Mouse (Mus musculus) megakaryocyte, embryonic 14.5 days (primary cell): ENCODE measurements at regions not wholly inside any gene's neighbourhood (a gene's known extent, or its start where the extent isn't known, plus 50 kb on each side); places are given as distances from the start of the nearest gene placed in this dataset.

Experiments
- H3K27me3 ChIP-seq: replicated peaks from 2 replicates; pipeline ENCODE3; 2012; ENCODE audit warnings: inconsistent platforms
- H3K36me3 ChIP-seq: replicated peaks from 2 replicates; pipeline ENCODE3; 2012; ENCODE audit warnings: low read length, inconsistent platforms, mixed read lengths
- H3K4me1 ChIP-seq: 2 replicates; pipeline ENCODE4 v1.6.1; 2012; ENCODE audit warnings: inconsistent platforms
- H3K4me3 ChIP-seq: replicated peaks from 2 replicates; pipeline ENCODE3; 2012; ENCODE audit warnings: moderate library complexity, mild to moderate bottlenecking, inconsistent platforms
- H3K9me3 ChIP-seq: 2 replicates; pipeline ENCODE4 v1.6.1; 2012; ENCODE audit warnings: inconsistent platforms
- FLI1 ChIP-seq: IDR thresholded peaks from 2 replicates; pipeline ENCODE4 v1.6.1; 2012; ENCODE audit warnings: low read length, inconsistent platforms, mixed read lengths
- GATA1 ChIP-seq: IDR thresholded peaks from 3 replicates; pipeline ENCODE4 v1.6.1; 2012; ENCODE audit warnings: mixed read lengths, low read length, inconsistent platforms, borderline replicate concordance

DNA sequence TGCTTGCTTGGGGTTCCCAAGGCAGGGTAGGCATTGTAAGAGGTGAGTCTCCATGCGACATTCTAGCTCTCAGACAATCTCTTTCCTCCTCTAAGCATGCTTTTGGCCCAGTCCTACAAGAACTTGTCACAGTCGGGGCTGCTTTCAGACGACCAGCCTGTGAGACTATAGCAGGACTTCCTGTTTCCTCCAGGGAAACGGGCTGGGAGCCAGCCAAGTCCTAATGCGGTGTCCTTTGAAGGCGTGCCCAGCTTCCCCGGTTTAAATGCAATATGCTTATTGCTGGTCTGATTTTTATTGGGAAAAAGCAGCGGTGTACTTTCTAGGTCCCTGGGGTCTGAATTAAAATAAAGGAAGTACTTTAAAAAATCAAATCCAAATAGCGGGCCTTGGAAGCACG, 299.4 kb upstream of the 4930535I16Rik start:
- TF ChIP-seq GATA1 = no peak
- TF ChIP-seq FLI1 = no peak
- peaks cover 17% of the 10 kb centered on the region for H3K27me3 ChIP-seq

DNA sequence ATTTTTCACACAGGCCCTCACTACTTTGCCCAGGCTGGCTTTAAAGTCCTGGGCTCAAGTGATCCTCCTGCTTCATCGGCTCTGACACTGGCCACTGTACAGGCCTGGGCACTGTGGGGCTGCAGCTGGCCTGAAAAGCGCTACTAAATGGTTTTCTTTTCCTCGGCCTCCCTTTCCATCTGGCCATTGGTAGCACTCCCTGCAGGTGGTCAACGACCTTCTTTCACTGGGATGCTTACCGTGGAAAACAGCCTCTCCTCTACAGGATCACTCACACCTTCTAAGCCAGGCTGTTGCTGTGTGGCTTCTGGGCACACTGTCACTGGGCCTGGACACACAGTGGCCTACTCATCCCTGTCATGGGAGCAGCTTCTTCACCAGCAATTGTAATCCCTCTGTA, 298.5 kb upstream of the 4930535I16Rik start:
- TF ChIP-seq FLI1 (no peak), GATA1 (no peak)
- Histone ChIP-seq H3K4me3 (no peak overlapping the region), H3K4me1 (peaks cover 12% of the 10 kb centered on the region; the same call in 1 of the 2 replicates), H3K27me3 (peaks cover 17% of the 10 kb centered on the region), H3K36me3 (no peaks in the 10 kb centered on the region), H3K9me3 (no peaks in the 10 kb centered on the region)

More for the DNA sequence above, 299.4 kb upstream of the 4930535I16Rik start:
- Histone ChIP-seq H3K4me3 (no peak overlapping the region), H3K9me3 (no peaks in the 10 kb centered on the region), H3K36me3 (no peaks in the 10 kb centered on the region), H3K4me1 (peaks cover 12% of the 10 kb centered on the region; the same call in 1 of the 2 replicates)

DNA sequence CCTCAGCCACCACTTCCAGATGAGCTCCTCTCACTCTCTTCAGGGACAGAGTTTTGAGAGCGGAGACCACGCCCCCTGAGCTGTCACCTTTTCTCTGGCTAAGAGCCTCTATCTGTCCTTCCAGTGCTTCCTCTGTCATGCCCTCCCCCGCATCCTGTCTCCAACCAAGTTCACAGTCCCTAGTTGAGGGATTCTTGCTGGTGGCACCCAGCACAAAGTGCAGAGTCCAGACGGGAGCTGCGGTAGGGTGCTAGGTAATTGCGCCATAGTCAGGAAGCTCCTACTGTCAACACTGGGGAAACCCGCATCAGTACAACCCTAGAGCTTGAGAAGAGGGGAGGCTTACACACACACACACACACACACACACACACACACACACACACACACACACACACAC, 297.3 kb upstream of the 4930535I16Rik start:
- Histone ChIP-seq H3K4me1 (peaks cover 12% of the 10 kb centered on the region; the same call in 1 of the 2 replicates), H3K9me3 (no peaks in the 10 kb centered on the region), H3K4me3 (no peak overlapping the region), H3K36me3 (no peaks in the 10 kb centered on the region), H3K27me3 (peaks cover 14% of the 10 kb centered on the region)
- TF ChIP-seq GATA1 = no peak

DNA sequence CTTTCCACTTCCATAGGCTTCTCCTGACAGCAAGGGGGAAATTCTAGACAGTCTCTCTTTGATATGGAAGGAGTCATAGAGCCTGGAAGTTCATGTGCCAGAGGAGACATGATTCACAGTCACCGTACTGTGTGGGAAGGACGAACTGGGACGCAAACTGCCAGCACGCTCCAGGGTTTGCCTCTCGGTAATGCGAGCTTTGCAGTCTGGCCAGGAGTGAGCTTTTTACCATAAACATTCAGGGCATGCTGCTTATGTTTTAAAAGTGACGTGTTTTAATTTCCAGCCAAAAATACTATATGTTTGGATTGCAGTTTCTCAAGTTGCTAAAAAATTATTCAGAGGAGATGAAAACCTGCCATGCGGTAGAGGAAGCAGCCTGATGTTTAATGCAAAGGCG, 292.3 kb upstream of the 4930535I16Rik start:
- peaks cover 2% of the 10 kb centered on the region; the same call in 1 of the 2 replicates for H3K9me3 ChIP-seq
- H3K4me1 ChIP-seq = peaks cover 8% of the 10 kb centered on the region; the same call in 1 of the 2 replicates
- no peaks in the 10 kb centered on the region for H3K36me3 ChIP-seq
- no peak for TF ChIP-seq GATA1
- no peak for TF ChIP-seq FLI1
- peaks cover 2% of the 10 kb centered on the region for H3K27me3 ChIP-seq
- H3K4me3 ChIP-seq = no peak overlapping the region

DNA sequence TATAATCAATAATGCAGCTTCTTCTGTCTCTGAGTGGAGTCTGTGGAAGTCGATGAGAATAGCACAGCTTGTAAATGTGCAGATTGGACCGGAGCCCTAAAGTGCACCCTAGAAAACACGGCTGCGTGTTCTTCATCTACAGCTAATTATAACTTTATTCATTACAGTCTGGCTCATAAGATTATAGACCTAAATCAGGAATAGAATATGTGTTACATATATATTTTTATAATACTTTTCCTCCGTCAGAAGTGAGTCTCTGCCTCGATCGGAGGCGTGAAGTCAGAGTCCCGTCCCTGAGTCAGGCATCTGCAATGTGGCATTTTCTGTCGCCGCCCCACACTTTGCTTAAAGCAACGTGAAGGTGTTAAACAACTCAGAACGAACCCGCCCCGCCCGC, 288.7 kb upstream of the 4930535I16Rik start:
- Histone ChIP-seq H3K4me3 (no peak overlapping the region), H3K4me1 (no peaks in the 10 kb centered on the region), H3K36me3 (no peaks in the 10 kb centered on the region), H3K27me3 (no peaks in the 10 kb centered on the region), H3K9me3 (peaks cover 17% of the 10 kb centered on the region)
- no peak for TF ChIP-seq FLI1
- no peak for TF ChIP-seq GATA1

DNA sequence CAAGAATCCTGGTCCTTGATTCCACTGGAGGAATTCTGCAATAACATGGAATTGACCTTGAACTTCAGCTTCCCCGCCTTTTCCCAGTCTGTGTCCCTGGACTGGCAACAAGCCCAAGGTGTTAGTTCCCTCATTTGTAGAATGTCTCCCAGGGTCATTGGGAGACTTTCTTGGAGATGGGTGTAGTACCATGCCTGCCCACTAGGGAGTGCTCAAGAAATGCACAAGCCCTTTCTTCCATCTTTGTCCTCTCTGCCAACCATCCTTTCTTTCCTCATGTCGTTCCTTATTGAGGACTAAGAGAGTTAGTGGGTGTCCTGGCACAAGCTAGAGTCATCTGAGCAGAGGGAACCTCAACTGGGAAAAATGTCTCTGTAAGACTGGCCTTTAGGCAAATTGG, 285.9 kb upstream of the 4930535I16Rik start:
- H3K36me3 ChIP-seq = no peaks in the 10 kb centered on the region
- no peak overlapping the region for H3K4me3 ChIP-seq
- no peak for TF ChIP-seq FLI1
- no peak for TF ChIP-seq GATA1
- H3K9me3 ChIP-seq = peaks cover 17% of the 10 kb centered on the region
- no peaks in the 10 kb centered on the region for H3K4me1 ChIP-seq
- peaks cover 11% of the 10 kb centered on the region for H3K27me3 ChIP-seq

DNA sequence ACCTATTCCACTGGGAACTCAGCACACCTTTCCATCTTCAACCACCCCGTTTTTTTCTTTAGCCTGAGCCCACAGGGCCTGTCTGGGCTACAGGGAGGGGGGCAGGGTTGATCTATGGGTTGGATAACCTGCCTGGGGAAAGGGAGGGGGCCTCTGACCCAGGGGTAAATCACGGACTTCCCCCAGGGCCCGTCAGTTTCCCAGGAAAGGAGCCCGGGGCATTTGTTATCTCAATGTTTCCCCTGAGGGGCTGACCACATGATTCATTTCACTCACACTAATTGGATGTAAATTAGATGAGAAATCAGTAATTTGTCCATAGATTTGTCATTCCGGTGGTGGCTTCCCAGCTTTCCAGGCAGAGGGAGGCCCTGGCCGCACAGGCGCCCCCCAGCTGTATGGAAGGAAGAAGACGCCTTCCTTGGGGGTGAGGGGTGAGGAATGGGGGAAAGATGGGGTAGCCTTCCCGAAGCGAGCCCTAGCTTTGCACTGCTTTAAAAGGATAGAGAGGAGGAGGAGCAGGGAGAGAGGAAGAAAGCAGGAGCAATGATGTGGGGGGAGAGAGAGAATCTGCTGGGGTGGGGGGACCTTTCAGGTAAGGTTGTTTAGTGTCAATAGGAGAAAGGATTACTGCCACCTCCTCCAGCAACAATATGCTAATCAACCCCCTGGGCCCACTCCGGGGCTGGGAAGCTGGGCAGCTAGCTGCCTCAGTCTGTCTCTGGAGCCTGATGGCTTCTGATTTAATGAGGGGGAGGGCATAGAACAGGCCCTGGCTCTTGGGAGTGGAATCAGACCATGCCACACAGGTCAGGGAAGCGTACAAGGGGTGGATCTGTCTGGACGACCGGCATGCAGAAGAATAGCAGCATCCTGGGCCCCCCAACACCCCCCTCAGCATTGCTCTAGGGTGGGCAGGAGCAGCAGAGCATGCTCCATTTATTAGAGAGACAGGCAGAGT, 282.3 kb upstream of the 4930535I16Rik start:
- Histone ChIP-seq H3K4me3 (no peak overlapping the region), H3K9me3 (peaks cover 16% of the 10 kb centered on the region), H3K36me3 (no peaks in the 10 kb centered on the region), H3K4me1 (no peaks in the 10 kb centered on the region), H3K27me3 (peaks cover 14% of the 10 kb centered on the region)
- TF ChIP-seq GATA1 (no peak), FLI1 (no peak)

DNA sequence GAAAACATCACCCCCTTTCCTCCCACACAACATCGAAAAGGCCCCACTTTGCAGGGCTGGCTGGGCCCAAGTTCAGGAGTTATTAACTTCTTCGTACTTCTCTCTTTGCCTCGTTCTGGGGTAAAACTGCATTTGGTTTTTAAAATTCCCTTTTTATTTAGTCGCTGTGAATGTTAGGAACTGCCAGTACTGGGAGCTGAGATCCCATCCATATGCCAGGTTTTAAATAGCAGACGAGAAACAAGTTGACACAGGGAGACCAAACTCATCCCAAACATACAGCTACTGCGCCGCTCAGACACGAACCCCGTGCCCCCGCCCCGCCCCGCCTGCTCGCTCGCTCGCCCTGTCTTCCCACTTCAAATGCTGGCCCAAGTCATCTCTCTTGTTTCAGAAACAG, 281.0 kb upstream of the 4930535I16Rik start:
- H3K4me3 ChIP-seq = no peak overlapping the region
- H3K4me1 ChIP-seq = no peaks in the 10 kb centered on the region
- peaks cover 3% of the 10 kb centered on the region; the same call in 1 of the 2 replicates for H3K9me3 ChIP-seq
- peaks cover 14% of the 10 kb centered on the region for H3K27me3 ChIP-seq
- TF ChIP-seq GATA1 (no peak), FLI1 (no peak)
- no peaks in the 10 kb centered on the region for H3K36me3 ChIP-seq

DNA sequence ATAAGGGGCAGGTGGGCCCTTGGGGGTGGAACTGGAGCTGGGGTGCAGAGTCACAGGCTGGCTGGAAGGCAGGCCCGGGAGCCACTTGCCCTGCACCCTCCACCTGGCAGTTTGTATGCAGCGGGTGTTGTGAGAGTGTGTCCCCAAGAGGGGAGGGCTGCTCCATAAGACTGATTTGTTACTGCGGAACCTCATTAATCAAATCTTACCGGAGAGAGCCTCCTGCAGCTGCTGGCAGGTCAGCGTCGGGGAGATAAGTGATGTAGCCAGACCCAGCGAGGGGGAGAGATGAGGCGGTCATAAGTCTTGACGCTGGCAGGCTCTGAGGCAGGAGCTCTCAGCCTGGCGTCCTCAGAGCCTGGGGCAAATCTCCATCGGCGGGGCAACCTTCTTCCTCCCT, 278.9 kb upstream of the 4930535I16Rik start:
- H3K4me3 ChIP-seq = no peak overlapping the region
- H3K36me3 ChIP-seq = no peaks in the 10 kb centered on the region
- H3K27me3 ChIP-seq = peaks cover 17% of the 10 kb centered on the region
- no peak for TF ChIP-seq GATA1
- TF ChIP-seq FLI1 = no peak
- no peaks in the 10 kb centered on the region for H3K4me1 ChIP-seq
- H3K9me3 ChIP-seq = no peaks in the 10 kb centered on the region

DNA sequence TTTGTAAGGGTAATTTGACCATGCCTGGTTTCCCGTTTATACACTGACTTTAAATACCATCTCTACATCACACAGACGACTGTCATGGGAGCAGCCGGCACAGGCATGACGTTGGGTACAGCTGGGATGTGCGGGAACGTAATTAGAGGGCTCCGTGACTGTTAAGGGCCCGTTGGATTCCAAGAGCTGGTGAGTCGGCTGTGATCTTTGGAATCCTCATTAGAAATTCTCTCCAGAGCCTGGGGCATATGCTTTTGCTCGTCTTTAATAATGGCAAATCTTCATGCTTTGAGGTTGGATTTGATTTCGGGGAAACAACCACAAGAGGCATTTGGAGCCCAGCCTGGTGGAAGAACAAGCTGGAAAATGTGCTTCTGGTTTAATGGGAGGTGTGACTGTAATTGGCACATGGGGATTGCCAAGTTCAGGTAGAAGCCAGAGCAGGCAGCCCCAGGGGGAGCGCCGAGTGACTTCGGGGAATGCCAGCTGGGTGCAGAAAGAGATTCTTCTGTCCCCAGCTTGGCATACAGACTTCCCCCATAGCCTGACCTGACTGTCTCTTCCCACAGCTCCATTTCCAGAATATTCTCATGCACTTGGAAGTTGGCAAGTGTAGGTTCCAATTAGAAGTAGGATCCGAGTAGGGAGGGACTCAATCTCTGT, 275.4 kb upstream of the 4930535I16Rik start:
- H3K4me1 ChIP-seq = no peaks in the 10 kb centered on the region
- H3K36me3 ChIP-seq = no peaks in the 10 kb centered on the region
- no peak for TF ChIP-seq FLI1
- no peak for TF ChIP-seq GATA1
- H3K9me3 ChIP-seq = no peaks in the 10 kb centered on the region
- no peak overlapping the region for H3K4me3 ChIP-seq
- peaks cover 24% of the 10 kb centered on the region for H3K27me3 ChIP-seq
